Mouse (Mus musculus): ENCODE data around the gene Casz1.

DNA sequence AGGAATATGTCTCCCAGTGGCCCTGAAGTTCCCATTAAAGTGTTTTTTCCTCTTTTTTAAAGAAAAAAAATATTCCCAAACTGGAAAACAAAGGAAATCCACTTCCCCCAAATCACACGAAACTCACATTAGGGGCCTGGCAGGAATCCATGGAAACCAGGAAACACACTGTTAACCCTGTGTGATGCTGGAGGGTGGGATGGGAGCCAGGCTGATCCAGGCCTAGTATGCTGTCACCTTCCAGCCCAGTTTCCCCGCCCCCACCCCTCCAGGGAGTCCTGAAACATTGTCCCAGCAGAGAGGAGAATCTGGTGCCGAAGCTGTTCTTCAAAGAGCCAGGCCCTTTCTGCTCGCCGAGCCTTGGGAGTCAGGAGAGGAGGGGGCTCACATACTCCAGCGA lies 32.2 kb downstream of the Casz1 start:
- TF ChIP-seq CTCF (conservative IDR thresholded peaks at IDR 0.05; ENCODE audit: low read length) (no peak), NANOG (IDR thresholded peaks at IDR 0.05; ENCODE audit: borderline replicate concordance, low read length) (no peak), POU5F1 (IDR thresholded peaks at IDR 0.05; ENCODE audit: borderline replicate concordance, low read length) (no peak)

Measured in E14TG2a.4 (cell line).